Mouse (Mus musculus) heart, postnatal 25 days (tissue): ENCODE measurements around the gene Ang. TPM values are rescaled to one million over a fixed set of nuclear protein-coding genes. Genes with fewer than 3 reads are reported as not detected.

ENCODE experiments used
- DNase-seq: peaks from one replicate; pipeline ENCODE4 v3.0.0; 2022; ENCODE audit warnings: low spot score
- intact Hi-C: fragments of 180-260 bp; cut with DNase I; formaldehyde crosslinking; loops from one replicate; pipeline ENCODE4 v1.15.1; 2025
- total RNA-seq, 2 experiments: library from RNA; stranded (reverse); gene quantifications; 2 replicates each; pipeline ENCODE4 v1.2.3; 2021

Ang gene
- total RNA-seq, 2 experiments from 2014 or later, result 6.2 to 7.7 TPM

DNA sequence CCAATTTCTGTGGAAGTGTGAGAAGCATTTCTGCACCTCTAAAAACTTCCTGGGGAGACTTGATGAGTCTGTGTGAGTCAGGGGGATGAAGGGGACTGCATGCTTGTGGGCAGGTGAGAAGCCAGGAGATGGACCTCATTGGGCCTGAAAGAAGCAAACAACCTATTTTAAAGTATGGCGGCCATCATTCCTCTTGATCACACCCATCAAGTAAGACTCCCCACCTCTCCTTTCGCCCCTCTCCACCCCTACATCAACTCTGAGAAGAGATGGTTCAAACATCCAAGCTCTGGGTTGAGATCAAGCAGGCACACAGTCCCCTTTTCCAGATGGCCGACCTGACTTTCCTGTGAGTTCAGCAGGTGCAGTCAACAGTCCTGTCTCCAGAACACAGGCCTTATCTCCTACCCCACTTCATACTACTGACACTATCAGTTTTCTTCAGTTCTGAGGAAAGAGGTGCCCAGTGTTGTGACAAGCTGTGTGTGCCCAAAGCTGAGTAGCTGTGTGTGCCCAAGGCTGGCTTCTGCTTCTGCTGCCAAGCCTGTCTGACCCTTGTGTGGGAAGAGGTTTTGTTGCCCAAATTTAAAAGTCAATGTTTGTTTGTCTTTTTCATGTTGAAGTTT lies 59.4 kb downstream of the Ang start:
- DNase-seq, result no peak
- intact Hi-C loops, result no loop called here

Other genes starting within 250 kb of the Ang start
- gene Tep1, start 220.6 kb upstream of the Ang start, total RNA-seq, result 10 to 100 TPM in 1 of 2 experiments, 1 to 10 TPM in 1; 9.3 to 10.2 TPM
- 10 to 100 TPM; 21.5 to 32.5 TPM for gene Klhl33, start 193.6 kb upstream of the Ang start, total RNA-seq
- 10 to 100 TPM; 66.1 to 70.3 TPM for gene Osgep, start 166.3 kb upstream of the Ang start, total RNA-seq
- gene Apex1, start 166.2 kb upstream of the Ang start, total RNA-seq, result 10 to 100 TPM; 22.6 to 23.2 TPM
- 10 to 100 TPM; 21.1 to 23.6 TPM for gene Pip4p1, start 160.3 kb upstream of the Ang start, total RNA-seq
- gene Pnp, start 160.1 kb upstream of the Ang start, total RNA-seq, result 10 to 100 TPM; 12.2 to 13.5 TPM
- 10 to 100 TPM; 12.6 TPM for gene Gm49342, start 146.6 kb upstream of the Ang start, total RNA-seq
- under 1 TPM; 0.61 to 0.75 TPM for gene Pnp2, start 135.2 kb upstream of the Ang start, total RNA-seq
- under 1 TPM in 1 of 2 experiments, not detected in 1; 0.39 TPM for gene Rnase10, start 83.4 kb upstream of the Ang start, total RNA-seq
- gene Rnase9, start 49.3 kb upstream of the Ang start, total RNA-seq, result not detected
- gene Rnase11, start 41.0 kb upstream of the Ang start, total RNA-seq, result not detected
- gene Rnase12, start 33.5 kb upstream of the Ang start, total RNA-seq, result not detected
- not detected for gene Olfr750, start 16.7 kb upstream of the Ang start, total RNA-seq
- 10 to 100 TPM; 50.0 to 53.8 TPM for gene Rnase4, start 73 bp upstream of the Ang start, total RNA-seq
- not detected for gene Eddm3b, start 23.3 kb downstream of the Ang start, total RNA-seq
- gene Rnase6, start 32.8 kb downstream of the Ang start, total RNA-seq, result under 1 TPM in 1 of 2 experiments, not detected in 1; 0.73 TPM
- under 1 TPM; 0.52 to 0.53 TPM for gene Rnase1, start 55.6 kb downstream of the Ang start, total RNA-seq
- not detected for gene Rnase2b, start 71.1 kb downstream of the Ang start, total RNA-seq
- gene Ang2, start 108.0 kb downstream of the Ang start, total RNA-seq, result not detected
- gene Ear14, start 112.2 kb downstream of the Ang start, total RNA-seq, result not detected
- gene Rnase2a, start 165.0 kb downstream of the Ang start, total RNA-seq, result not detected